Mouse (Mus musculus): ENCODE data around the gene Slc25a27. TPM values are rescaled to one million over a fixed set of nuclear protein-coding genes. Genes with fewer than 3 reads are reported as not detected.

The Slc25a27 gene
- polyA plus RNA-seq, 1 experiment, result 8.7 TPM

GRCm38 (mm10) chr17:43597742-43598141 is 69.3 kb downstream of the Slc25a27 start:
- TF ChIP-seq EP300 (IDR thresholded peaks at IDR 0.05; ENCODE audit: insufficient read depth, low read depth, low read length) (no peak), POLR2A (IDR thresholded peaks at IDR 0.05; ENCODE audit: insufficient read depth, low read length) (no peak), CTCF (IDR thresholded peaks at IDR 0.05; ENCODE audit: low read depth, low read length) (peak; percentile 41)
- no peaks in the 10 kb centered on the region for H3K36me3 ChIP-seq (ENCODE audit: control insufficient read depth, insufficient read depth, low read length, poor library complexity, severe bottlenecking)
- no peak overlapping the region for H3K27ac ChIP-seq (ENCODE audit: insufficient read depth, low read length)
- H3K9ac ChIP-seq (ENCODE audit: low read depth, poor library complexity, severe bottlenecking), result no peak overlapping the region
- H3K27me3 ChIP-seq (ENCODE audit: control insufficient read depth, insufficient read depth, low read length, poor library complexity, severe bottlenecking), result no peaks in the 10 kb centered on the region
- H3K4me3 ChIP-seq (ENCODE audit: low read depth, low read length), result no peak overlapping the region
- H3K4me1 ChIP-seq (ENCODE audit: control insufficient read depth, insufficient read depth, low read length), result no peaks in the 10 kb centered on the region
- no peaks in the 10 kb centered on the region for H3K9me3 ChIP-seq (replicated peaks; ENCODE audit: control insufficient read depth, insufficient read depth, low read length, poor library complexity, severe bottlenecking)

- H3K27me3 ChIP-seq (ENCODE audit: control insufficient read depth, insufficient read depth, low read length, poor library complexity, severe bottlenecking), result no peaks in the 10 kb centered on the region
- H3K36me3 ChIP-seq (ENCODE audit: control insufficient read depth, insufficient read depth, low read length, poor library complexity, severe bottlenecking), result no peaks in the 10 kb centered on the region
- TF ChIP-seq EP300 (IDR thresholded peaks at IDR 0.05; ENCODE audit: insufficient read depth, low read depth, low read length) (no peak), POLR2A (IDR thresholded peaks at IDR 0.05; ENCODE audit: insufficient read depth, low read length) (no peak), CTCF (IDR thresholded peaks at IDR 0.05; ENCODE audit: low read depth, low read length) (no peak)
- H3K9me3 ChIP-seq (replicated peaks; ENCODE audit: control insufficient read depth, insufficient read depth, low read length, poor library complexity, severe bottlenecking), result no peaks in the 10 kb centered on the region
- no peak overlapping the region for H3K27ac ChIP-seq (ENCODE audit: insufficient read depth, low read length)
- no peaks in the 10 kb centered on the region for H3K4me1 ChIP-seq (ENCODE audit: control insufficient read depth, insufficient read depth, low read length)
- H3K9ac ChIP-seq (ENCODE audit: low read depth, poor library complexity, severe bottlenecking), result no peak overlapping the region
- H3K4me3 ChIP-seq (ENCODE audit: low read depth, low read length), result no peak overlapping the region
These were observed 74.4 kb downstream of the Slc25a27 start for GRCm38 (mm10) chr17:43592296-43593291.

Other genes starting within 250 kb of the Slc25a27 start
- gene Mep1a, start 164.4 kb downstream of the Slc25a27 start, polyA plus RNA-seq (2011; ENCODE audit: insufficient read depth, insufficient read length, low read depth, missing spikeins), result not detected in 2 replicates
- gene Ankrd66, start 123.6 kb downstream of the Slc25a27 start, polyA plus RNA-seq (2011; ENCODE audit: insufficient read depth, insufficient read length, low read depth, missing spikeins), result not detected in 2 replicates
- gene Pla2g7, start 99.1 kb downstream of the Slc25a27 start, polyA plus RNA-seq (2011; ENCODE audit: insufficient read depth, insufficient read length, low read depth, missing spikeins), result 11.3 and 13.5 TPM in 2 replicates
- 0.11 and 0.54 TPM in 2 replicates for gene Tdrd6, start 36.9 kb downstream of the Slc25a27 start, polyA plus RNA-seq (2011; ENCODE audit: insufficient read depth, insufficient read length, low read depth, missing spikeins)
- 8.1 and 9.3 TPM in 2 replicates for gene Cyp39a1, start 211 bp upstream of the Slc25a27 start, polyA plus RNA-seq (2011; ENCODE audit: insufficient read depth, insufficient read length, low read depth, missing spikeins)
- 2.6 and 3.1 TPM in 2 replicates for gene Rcan2, start 134.1 kb upstream of the Slc25a27 start, polyA plus RNA-seq (2011; ENCODE audit: insufficient read depth, insufficient read length, low read depth, missing spikeins)

All from ES-Bruce4 (cell line).